Mouse (Mus musculus): Measurements from ENCODE around the gene Kdf1. TPM values are rescaled to one million over a fixed set of nuclear protein-coding genes. Genes with fewer than 3 reads are reported as not detected.
A peak's percentile ranks its signal among the peaks of the same experiment; 100 is the strongest.

The Kdf1 gene
- polyA plus RNA-seq (2015; fragmentation: Nextera tagmentation; extraction: Ambion mirVana), result 22.0 and 22.4 TPM in 2 replicates

- 2% methylated on average over 62 of the region's 69 CpGs for WGBS
These were observed at the start of gene Kdf1 for GRCm38 (mm10) chr4:133518601-133519368. Gene Kdf1, plus strand, starts transcription at chr4:133518963.

DNA sequence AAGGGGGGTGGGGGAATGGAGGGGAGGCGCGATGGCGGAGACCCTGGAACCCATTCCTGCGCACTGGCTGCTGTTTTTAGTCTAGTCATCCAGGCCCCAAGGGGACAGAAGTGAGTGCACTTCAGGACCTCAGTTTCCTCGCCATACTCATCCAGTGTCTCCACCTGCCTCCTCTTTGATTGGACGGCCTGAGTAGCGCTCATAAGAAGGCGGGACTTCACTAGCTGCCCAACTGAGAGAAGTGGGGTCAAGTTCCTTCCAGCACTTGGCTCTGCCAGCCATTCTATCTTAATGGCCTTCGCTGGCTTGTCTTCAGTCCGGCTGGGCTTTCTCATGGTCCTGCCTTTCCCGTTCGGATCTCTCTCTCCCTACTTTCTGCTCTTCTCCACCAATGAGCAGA, 49.6 kb upstream of the Kdf1 start:
- 15% methylated on average over 12 of the region's 12 CpGs for WGBS
- Histone ChIP-seq H3K27me3 (peaks cover 10% of the 10 kb centered on the region), H3K4me3 (replicated peaks) (peak overlapping the region; percentile 25), H3K4me1 (peaks cover 17% of the 10 kb centered on the region), H3K27ac (no peak overlapping the region), H3K9me3 (replicated peaks) (no peaks in the 10 kb centered on the region), H3K9ac (no peak overlapping the region), H3K36me3 (no peaks in the 10 kb centered on the region), H3K4me2 (peak overlapping the region; percentile 91)
- ATAC-seq (replicated peaks; ENCODE audit: low FRiP score), result no peak

More at GRCm38 (mm10) chr4:133518601-133519368, at the start of gene Kdf1:
- peak; percentile 89 for ATAC-seq (replicated peaks; ENCODE audit: low FRiP score)
- H3K9me3 ChIP-seq (replicated peaks), result no peaks in the 10 kb centered on the region
- H3K4me3 ChIP-seq (replicated peaks), result peak within 1 kb of the TSS; percentile 65
- H3K36me3 ChIP-seq, result no peaks in the 10 kb centered on the region
- peaks cover 52% of the 10 kb centered on the region for H3K27me3 ChIP-seq
- H3K27ac ChIP-seq, result peak within 1 kb of the TSS; percentile 88
- peak within 1 kb of the TSS; percentile 60 for H3K9ac ChIP-seq
- peaks cover 9% of the 10 kb centered on the region; the same call in 1 of the 2 replicates for H3K4me1 ChIP-seq
- peak within 1 kb of the TSS; percentile 67 for H3K4me2 ChIP-seq

DNA sequence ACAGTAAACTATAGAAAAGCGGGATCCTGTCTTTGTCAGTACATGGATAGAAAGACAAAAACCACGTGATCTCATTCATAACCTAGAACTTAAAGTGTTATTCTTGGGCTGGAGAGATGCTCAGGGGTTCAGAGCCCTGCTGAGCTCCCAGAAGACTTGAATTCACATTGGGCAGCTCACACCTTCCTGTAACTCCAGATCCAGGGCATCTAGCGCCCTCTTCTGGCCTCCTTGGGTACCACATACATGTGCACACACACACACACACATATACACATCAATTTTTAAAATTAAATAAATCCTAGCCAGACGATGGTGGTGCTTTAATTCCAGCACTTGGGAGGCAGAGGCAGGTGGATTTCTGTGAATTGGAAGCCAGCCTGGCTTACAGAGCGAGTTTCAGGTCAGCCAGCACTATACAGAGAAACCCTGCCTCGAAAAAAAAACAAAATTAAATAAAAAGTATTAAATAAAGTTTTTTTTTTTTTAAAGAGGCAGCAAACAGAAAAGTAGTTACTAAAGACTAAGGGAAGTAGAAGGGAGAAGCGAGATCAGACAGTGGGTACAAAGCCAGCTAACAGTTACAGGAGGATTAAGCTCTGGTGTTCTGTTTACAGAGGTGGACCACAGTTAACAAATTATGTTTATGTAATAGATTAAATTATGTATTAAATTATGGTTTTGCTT, 47.5 kb upstream of the Kdf1 start:
- H3K36me3 ChIP-seq, result no peaks in the 10 kb centered on the region
- H3K9me3 ChIP-seq (replicated peaks), result no peaks in the 10 kb centered on the region
- no peak overlapping the region for H3K4me3 ChIP-seq (replicated peaks)
- H3K9ac ChIP-seq, result no peak overlapping the region
- peaks cover 17% of the 10 kb centered on the region for H3K4me1 ChIP-seq
- H3K27ac ChIP-seq, result no peak overlapping the region
- H3K27me3 ChIP-seq, result peaks cover 19% of the 10 kb centered on the region
- ATAC-seq (replicated peaks; ENCODE audit: low FRiP score), result no peak
- no peak overlapping the region for H3K4me2 ChIP-seq
- WGBS, result 74% methylated on average over 7 of the region's 7 CpGs

DNA sequence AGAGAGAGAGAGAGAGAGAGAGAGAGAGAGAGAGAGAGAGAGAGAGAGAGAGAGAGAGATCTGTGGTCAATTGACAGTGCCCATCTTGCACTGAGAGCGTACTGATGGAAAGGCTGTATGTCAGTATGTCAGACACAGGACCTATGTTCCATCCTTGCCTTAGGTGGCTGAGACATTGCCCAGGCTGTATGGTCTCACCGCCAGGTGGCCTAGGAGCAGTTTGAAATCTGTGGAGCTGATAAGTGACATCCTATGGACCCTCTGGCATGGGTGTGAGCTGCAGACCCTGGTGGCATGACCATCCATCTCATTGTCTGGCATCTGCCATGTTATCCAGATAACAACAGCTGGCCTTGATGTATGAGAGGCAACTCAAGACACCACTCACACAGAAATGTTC, 44.9 kb upstream of the Kdf1 start:
- peaks cover 39% of the 10 kb centered on the region for H3K27me3 ChIP-seq

DNA sequence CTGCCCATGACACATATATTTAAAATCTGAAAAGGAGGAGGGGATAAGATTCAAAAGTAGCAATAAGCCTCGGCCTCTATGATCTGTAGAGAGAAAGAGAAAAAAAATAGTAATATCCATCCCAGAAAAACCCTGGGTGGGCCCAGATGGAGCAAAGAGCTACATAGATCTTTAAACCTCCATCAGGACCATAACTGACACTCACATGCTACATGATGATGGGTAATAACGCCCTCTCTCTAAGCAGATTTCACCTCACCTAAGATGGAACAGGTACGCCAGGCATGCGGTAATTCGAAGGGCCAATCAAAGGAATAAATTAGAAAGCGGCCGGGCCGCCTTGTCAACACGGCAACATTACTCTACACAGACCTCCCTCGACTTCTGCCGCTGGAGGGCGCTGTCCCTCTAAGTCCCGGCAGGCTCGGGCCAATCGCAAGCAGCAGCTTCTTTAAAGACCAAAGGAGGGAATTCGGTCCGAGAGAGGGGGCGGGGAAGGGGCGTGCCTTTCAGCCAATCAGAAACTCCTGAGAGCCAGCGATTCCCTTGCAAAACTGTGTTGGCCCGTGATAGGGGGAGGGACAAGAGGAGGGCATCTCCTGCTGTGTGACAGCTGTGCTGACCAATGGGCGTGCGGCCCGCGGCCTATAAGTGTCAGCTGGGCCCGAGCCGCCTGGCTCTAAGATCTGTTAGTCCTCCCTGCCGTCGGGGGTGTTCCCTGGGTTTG, 39.1 kb upstream of the Kdf1 start, which contains the start of gene Tent5b:
Tent5b (plus strand) TSS at position 675 of the 727 bp plus-strand sequence.
- H3K9ac ChIP-seq, result peak within 1 kb of the TSS; percentile 47
- peak within 1 kb of the TSS; percentile 72 for H3K4me2 ChIP-seq
- peak; percentile 99 for ATAC-seq (replicated peaks; ENCODE audit: low FRiP score)
- H3K4me1 ChIP-seq, result peaks cover 30% of the 10 kb centered on the region
- no peak within 1 kb of the TSS for H3K27ac ChIP-seq
- H3K36me3 ChIP-seq, result no peaks in the 10 kb centered on the region
- H3K27me3 ChIP-seq, result peaks cover 72% of the 10 kb centered on the region
- no peaks in the 10 kb centered on the region for H3K9me3 ChIP-seq (replicated peaks)
- H3K4me3 ChIP-seq (replicated peaks), result peak within 1 kb of the TSS; percentile 55
- WGBS, result 2% methylated on average over 29 of the region's 29 CpGs

More for the DNA sequence above, 44.9 kb upstream of the Kdf1 start:
- H3K9me3 ChIP-seq (replicated peaks), result no peaks in the 10 kb centered on the region
- H3K9ac ChIP-seq, result no peak overlapping the region
- H3K4me2 ChIP-seq, result no peak overlapping the region
- H3K4me3 ChIP-seq (replicated peaks), result no peak overlapping the region
- 81% methylated on average over 2 of the region's 2 CpGs for WGBS
- no peaks in the 10 kb centered on the region for H3K36me3 ChIP-seq
- ATAC-seq (replicated peaks; ENCODE audit: low FRiP score), result no peak
- peaks cover 8% of the 10 kb centered on the region for H3K4me1 ChIP-seq
- H3K27ac ChIP-seq, result no peak overlapping the region

GRCm38 (mm10) chr4:133480185-133480537, 38.6 kb upstream of the Kdf1 start:
- peak overlapping the region; percentile 55 for H3K4me3 ChIP-seq (replicated peaks)
- peak overlapping the region; percentile 72 for H3K4me2 ChIP-seq

GRCm38 (mm10) chr4:133480754-133481153, 38.0 kb upstream of the Kdf1 start:
- Histone ChIP-seq H3K36me3 (no peaks in the 10 kb centered on the region), H3K9ac (peak overlapping the region; percentile 47; the same call in 1 of the 2 replicates), H3K4me1 (peaks cover 32% of the 10 kb centered on the region), H3K9me3 (replicated peaks) (no peaks in the 10 kb centered on the region), H3K4me3 (replicated peaks) (peak overlapping the region; percentile 55), H3K27me3 (peaks cover 66% of the 10 kb centered on the region), H3K4me2 (peak overlapping the region; percentile 72), H3K27ac (no peak overlapping the region)
- no peak for ATAC-seq (replicated peaks; ENCODE audit: low FRiP score)
- 27% methylated on average over 6 of the region's 6 CpGs for WGBS

More at GRCm38 (mm10) chr4:133480185-133480537, 38.6 kb upstream of the Kdf1 start:
- H3K36me3 ChIP-seq, result no peaks in the 10 kb centered on the region
- 2% methylated on average over 34 of the region's 34 CpGs for WGBS
- peaks cover 32% of the 10 kb centered on the region for H3K4me1 ChIP-seq
- H3K27ac ChIP-seq, result no peak overlapping the region
- no peak; the same call in 1 of the 2 replicates for ATAC-seq (replicated peaks; ENCODE audit: low FRiP score)
- H3K9me3 ChIP-seq (replicated peaks), result no peaks in the 10 kb centered on the region
- H3K27me3 ChIP-seq, result peaks cover 70% of the 10 kb centered on the region
- peak overlapping the region; percentile 47 for H3K9ac ChIP-seq

- H3K4me2 ChIP-seq, result no peak overlapping the region
- H3K27me3 ChIP-seq, result peaks cover 65% of the 10 kb centered on the region
- H3K4me1 ChIP-seq, result peaks cover 32% of the 10 kb centered on the region
- H3K9ac ChIP-seq, result no peak overlapping the region
- WGBS, result 37% methylated on average over 4 of the region's 4 CpGs
- H3K4me3 ChIP-seq (replicated peaks), result no peak overlapping the region
- H3K9me3 ChIP-seq (replicated peaks), result no peaks in the 10 kb centered on the region
- no peak overlapping the region for H3K27ac ChIP-seq
- ATAC-seq (replicated peaks; ENCODE audit: low FRiP score), result no peak
- H3K36me3 ChIP-seq, result no peaks in the 10 kb centered on the region
These were observed 37.3 kb upstream of the Kdf1 start for GRCm38 (mm10) chr4:133481488-133481887.

DNA sequence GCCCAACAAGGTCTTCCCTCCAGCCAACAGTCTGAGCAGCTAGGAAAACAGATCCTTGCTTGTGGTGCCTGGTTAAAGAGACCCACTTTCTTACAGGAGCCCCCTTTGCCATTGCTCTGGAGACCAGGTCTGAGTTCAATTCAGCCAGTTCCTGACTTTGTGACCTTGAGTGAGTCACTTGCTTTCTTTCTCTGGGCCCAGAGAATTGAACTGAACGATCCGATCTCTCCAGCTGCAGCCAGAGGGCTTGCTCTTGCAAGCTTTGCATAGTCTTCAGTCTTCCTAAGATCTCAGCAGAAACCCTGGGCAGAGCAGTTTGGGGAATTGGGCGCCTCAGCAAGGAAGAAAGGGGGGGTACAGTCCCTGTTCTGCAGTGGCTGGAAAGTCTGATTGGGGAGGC, 36.3 kb upstream of the Kdf1 start:
- H3K4me2 ChIP-seq, result no peak overlapping the region
- no peak overlapping the region for H3K27ac ChIP-seq
- ATAC-seq (replicated peaks; ENCODE audit: low FRiP score), result no peak
- 83% methylated on average over 3 of the region's 3 CpGs for WGBS
- H3K9me3 ChIP-seq (replicated peaks), result no peaks in the 10 kb centered on the region
- H3K4me3 ChIP-seq (replicated peaks), result no peak overlapping the region
- H3K27me3 ChIP-seq, result peaks cover 55% of the 10 kb centered on the region
- H3K36me3 ChIP-seq, result no peaks in the 10 kb centered on the region
- peaks cover 32% of the 10 kb centered on the region for H3K4me1 ChIP-seq
- H3K9ac ChIP-seq, result no peak overlapping the region

DNA sequence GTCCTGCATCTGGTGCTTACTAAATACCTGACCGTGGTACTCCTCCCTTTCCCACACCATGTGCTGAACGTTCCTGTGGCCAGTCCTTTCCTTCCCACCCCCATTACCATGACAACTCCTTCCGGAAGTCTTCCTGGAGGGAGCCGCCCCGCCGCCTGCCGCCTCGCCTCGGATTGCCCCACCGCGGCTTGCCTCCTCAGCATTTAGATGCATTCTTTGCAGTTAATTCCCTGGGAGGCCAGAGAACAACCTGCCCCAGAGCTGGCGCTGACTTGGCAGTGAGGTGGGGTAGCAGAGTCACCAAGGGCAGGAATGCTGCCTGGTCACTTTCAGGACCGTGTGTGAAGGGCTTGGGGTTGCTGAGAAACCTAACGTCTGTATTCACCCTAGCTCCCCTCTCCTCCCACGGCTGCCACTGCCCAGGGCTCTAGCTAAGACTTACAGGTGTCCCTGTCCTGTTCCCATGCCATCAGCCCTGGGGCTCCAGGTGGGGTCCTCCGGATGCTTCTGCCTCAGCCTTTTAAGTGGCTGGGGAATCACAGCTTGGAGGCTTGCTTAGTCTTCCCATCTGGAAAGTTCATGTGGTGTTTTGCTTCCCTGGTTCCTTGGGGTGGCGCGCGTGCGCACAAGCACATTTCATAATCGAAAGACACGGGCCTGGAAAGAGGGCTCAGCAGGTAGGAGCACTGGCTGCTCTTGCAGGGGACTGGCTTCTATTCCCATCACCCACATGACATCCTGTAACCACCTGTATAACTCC, 34.3 kb upstream of the Kdf1 start:
- 9% methylated on average over 22 of the region's 22 CpGs for WGBS
- ATAC-seq (replicated peaks; ENCODE audit: low FRiP score), result no peak
- H3K4me3 ChIP-seq (replicated peaks), result peak overlapping the region; percentile 12

GRCm38 (mm10) chr4:133485691-133486425, 32.9 kb upstream of the Kdf1 start:
- Histone ChIP-seq H3K27me3 (peaks cover 26% of the 10 kb centered on the region), H3K9me3 (replicated peaks) (no peaks in the 10 kb centered on the region), H3K4me1 (peaks cover 31% of the 10 kb centered on the region), H3K9ac (no peak overlapping the region), H3K27ac (no peak overlapping the region), H3K4me3 (replicated peaks) (no peak overlapping the region), H3K36me3 (no peaks in the 10 kb centered on the region), H3K4me2 (no peak overlapping the region)
- WGBS, result 87% methylated on average over 28 of the region's 28 CpGs
- ATAC-seq (replicated peaks; ENCODE audit: low FRiP score), result no peak

More for the DNA sequence above, 34.3 kb upstream of the Kdf1 start:
- Histone ChIP-seq H3K9me3 (replicated peaks) (no peaks in the 10 kb centered on the region), H3K9ac (no peak overlapping the region; the same call in 1 of the 2 replicates), H3K27ac (peak overlapping the region; percentile 75), H3K27me3 (peaks cover 36% of the 10 kb centered on the region), H3K4me1 (peaks cover 39% of the 10 kb centered on the region), H3K36me3 (no peaks in the 10 kb centered on the region), H3K4me2 (peak overlapping the region; percentile 52)

Measured in kidney, embryonic 15.5 days (tissue).